Mouse (Mus musculus): ENCODE results near the gene Ciapin1.

GRCm38 (mm10) chr8:94794368-94794767 lies 43.8 kb downstream of the Ciapin1 start:
- TF ChIP-seq CTCF (IDR thresholded peaks at IDR 0.05; ENCODE audit: low read depth): no peak
- TF ChIP-seq EP300 (IDR thresholded peaks at IDR 0.05; ENCODE audit: low read depth): no peak

Data from heart, postnatal 0 days (tissue).